Mouse (Mus musculus) gastrocnemius, postnatal 14 days (tissue): ENCODE measurements around the gene Dgkh. TPM values are rescaled to one million over a fixed set of nuclear protein-coding genes. Genes with fewer than 3 reads are reported as not detected.
"Not testable (repeated sequence)": the region's sequence is repeated elsewhere in the genome, so short reads cannot be mapped to it uniquely, and the experiment has no call there.

Experiments
- DNase-seq: peaks from one replicate; pipeline ENCODE4 v3.0.0; 2021; ENCODE audit warnings: mixed read lengths
- intact Hi-C: fragments of 180-260 bp; cut with DNase I; formaldehyde crosslinking; loops from one replicate; pipeline ENCODE4 v1.15.1; 2025; ENCODE audit warnings: low total_unique reads
- total RNA-seq, 2 experiments: library from RNA; stranded (reverse); gene quantifications; 2 replicates each; pipeline ENCODE4 v1.2.3; 2021

Dgkh gene
- total RNA-seq, 2 experiments from 2014 or later = 5.1 to 6.1 TPM

GRCm38 (mm10) chr14:78563211-78563610 lies 169.4 kb downstream of the Dgkh start:
- no peak for DNase-seq
- intact Hi-C loops = no loop called here

GRCm38 (mm10) chr14:78562121-78562520 lies 170.5 kb downstream of the Dgkh start:
- intact Hi-C loops = no loop called here

GRCm38 (mm10) chr14:78559042-78559441 lies 173.5 kb downstream of the Dgkh start:
- no peak for DNase-seq
- intact Hi-C loops = no loop called here

More at GRCm38 (mm10) chr14:78562121-78562520, 170.5 kb downstream of the Dgkh start:
- DNase-seq = no peak

- DNase-seq, intact Hi-C loops: not testable (repeated sequence)
Observed at GRCm38 (mm10) chr14:78554830-78555229, 177.7 kb downstream of the Dgkh start.

- intact Hi-C loops = no loop called here
- no peak for DNase-seq
Observed at GRCm38 (mm10) chr14:78553661-78554060, 178.9 kb downstream of the Dgkh start.

- intact Hi-C loops = no loop called here
- DNase-seq = no peak
Observed at GRCm38 (mm10) chr14:78548807-78549206, 183.8 kb downstream of the Dgkh start.

GRCm38 (mm10) chr14:78541319-78541718 lies 191.3 kb downstream of the Dgkh start:
- intact Hi-C loops = no loop called here
- peak; percentile 19 for DNase-seq

GRCm38 (mm10) chr14:78539821-78540220 lies 192.8 kb downstream of the Dgkh start:
- DNase-seq = no peak
- intact Hi-C loops = no loop called here

- intact Hi-C loops = no loop called here
- DNase-seq = peak; percentile 65
Observed at GRCm38 (mm10) chr14:78538572-78539320, 193.8 kb downstream of the Dgkh start.

- no peak for DNase-seq
Observed at GRCm38 (mm10) chr14:78537551-78537950, 195.0 kb downstream of the Dgkh start.

GRCm38 (mm10) chr14:78536281-78537165 lies 196.1 kb downstream of the Dgkh start, which contains the start of gene Akap11:
Gene Akap11 (minus strand): TSS chr14:78536808.
- DNase-seq = peak; percentile 94
- intact Hi-C loops = no loop called here

More at GRCm38 (mm10) chr14:78537551-78537950, 195.0 kb downstream of the Dgkh start:
- intact Hi-C loops = no loop called here

- no peak for DNase-seq
- intact Hi-C loops = no loop called here
Observed at GRCm38 (mm10) chr14:78535366-78535765, 197.2 kb downstream of the Dgkh start.

GRCm38 (mm10) chr14:78534651-78535050 lies 197.9 kb downstream of the Dgkh start:
- DNase-seq = no peak
- intact Hi-C loops = no loop called here

- DNase-seq = no peak
- intact Hi-C loops = no loop called here
Observed at GRCm38 (mm10) chr14:78533701-78534100, 198.9 kb downstream of the Dgkh start.

GRCm38 (mm10) chr14:78532345-78532744 lies 200.2 kb downstream of the Dgkh start:
- intact Hi-C loops = no loop called here
- DNase-seq = no peak

- intact Hi-C loops = no loop called here
- no peak for DNase-seq
Observed at GRCm38 (mm10) chr14:78530256-78530655, 202.3 kb downstream of the Dgkh start.

GRCm38 (mm10) chr14:78528461-78529425 lies 203.8 kb downstream of the Dgkh start:
- DNase-seq = no peak
- intact Hi-C loops = no loop called here

- no peak for DNase-seq
- intact Hi-C loops = no loop called here
Observed at GRCm38 (mm10) chr14:78526907-78527306, 205.7 kb downstream of the Dgkh start.

- no peak for DNase-seq
- intact Hi-C loops = no loop called here
Observed at GRCm38 (mm10) chr14:78526475-78526874, 206.1 kb downstream of the Dgkh start.
